Mouse (Mus musculus): Measurements from ENCODE around the gene Gpat2. TPM values are rescaled to one million over a fixed set of nuclear protein-coding genes. Genes with fewer than 3 reads are reported as not detected.

Gpat2 gene
- polyA plus RNA-seq, 1 experiment = 0.14 TPM

Other genes starting within 250 kb of the Gpat2 start
- 1.2 and 1.6 TPM in 2 replicates for gene 1810024B03Rik, start 216.9 kb upstream of the Gpat2 start, polyA plus RNA-seq (2012; rRNA removed)
- 60.4 and 65.7 TPM in 2 replicates for gene Snrnp200, start 216.8 kb upstream of the Gpat2 start, polyA plus RNA-seq (2012; rRNA removed)
- 74.1 and 75.3 TPM in 2 replicates for gene Ciao1, start 177.4 kb upstream of the Gpat2 start, polyA plus RNA-seq (2012; rRNA removed)
- 58.6 and 66.5 TPM in 2 replicates for gene Tmem127, start 177.3 kb upstream of the Gpat2 start, polyA plus RNA-seq (2012; rRNA removed)
- gene Stard7, start 155.0 kb upstream of the Gpat2 start, polyA plus RNA-seq (2012; rRNA removed) = 89.9 and 98.4 TPM in 2 replicates
- gene Dusp2, start 89.0 kb upstream of the Gpat2 start, polyA plus RNA-seq (2012; rRNA removed) = 0.80 and 1.3 TPM in 2 replicates
- gene Astl, start 86.6 kb upstream of the Gpat2 start, polyA plus RNA-seq (2012; rRNA removed) = not detected in 2 replicates
- gene Adra2b, start 62.0 kb upstream of the Gpat2 start, polyA plus RNA-seq (2012; rRNA removed) = 0.28 and 0.29 TPM in 2 replicates
- 32.8 and 39.1 TPM in 2 replicates for gene Fahd2a, start 19.4 kb downstream of the Gpat2 start, polyA plus RNA-seq (2012; rRNA removed)
- gene Kcnip3, start 96.9 kb downstream of the Gpat2 start, polyA plus RNA-seq (2012; rRNA removed) = 87.8 and 92.9 TPM in 2 replicates
- 0.29 and 0.50 TPM in 2 replicates for gene Prom2, start 116.3 kb downstream of the Gpat2 start, polyA plus RNA-seq (2012; rRNA removed)
- gene Zfp661, start 161.9 kb downstream of the Gpat2 start, polyA plus RNA-seq (2012; rRNA removed) = 9.0 and 9.3 TPM in 2 replicates
- gene Mrps5, start 162.0 kb downstream of the Gpat2 start, polyA plus RNA-seq (2012; rRNA removed) = 113 and 115 TPM in 2 replicates
- 70.5 and 94.8 TPM in 2 replicates for gene Mal, start 231.5 kb downstream of the Gpat2 start, polyA plus RNA-seq (2012; rRNA removed)